Mouse (Mus musculus): ENCODE measurements around the gene Defa26. TPM values are rescaled to one million over a fixed set of nuclear protein-coding genes. Genes with fewer than 3 reads are reported as not detected.
"Not testable (repeated sequence)": the region's sequence is repeated elsewhere in the genome, so short reads cannot be mapped to it uniquely, and the experiment has no call there.

Gene Defa26
- not detected for total RNA-seq (2022)

DNA sequence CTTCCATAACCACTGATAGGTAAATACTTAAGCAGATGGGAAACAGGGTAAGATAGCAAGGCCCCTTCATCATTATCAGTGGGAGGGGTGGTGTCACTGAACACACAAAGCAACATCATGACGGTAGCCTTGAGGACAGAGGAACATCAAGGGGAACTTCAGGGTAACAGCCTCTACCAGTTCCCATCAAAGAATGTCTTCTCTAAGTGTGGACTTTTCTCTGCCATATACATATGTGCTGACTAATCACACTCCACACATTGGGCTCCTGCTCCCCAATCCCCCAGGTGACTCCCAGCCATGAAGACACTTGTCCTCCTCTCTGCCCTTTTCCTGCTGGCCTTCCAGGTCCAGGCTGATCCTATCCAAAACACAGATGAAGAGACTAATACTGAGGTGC is at the start of gene Defa26:
Gene Defa26, plus strand, starts transcription at position 301 of the 400 bp plus-strand sequence.
- DNase-seq (ENCODE audit: low spot score in 2 of 2) = not testable (repeated sequence)

DNA sequence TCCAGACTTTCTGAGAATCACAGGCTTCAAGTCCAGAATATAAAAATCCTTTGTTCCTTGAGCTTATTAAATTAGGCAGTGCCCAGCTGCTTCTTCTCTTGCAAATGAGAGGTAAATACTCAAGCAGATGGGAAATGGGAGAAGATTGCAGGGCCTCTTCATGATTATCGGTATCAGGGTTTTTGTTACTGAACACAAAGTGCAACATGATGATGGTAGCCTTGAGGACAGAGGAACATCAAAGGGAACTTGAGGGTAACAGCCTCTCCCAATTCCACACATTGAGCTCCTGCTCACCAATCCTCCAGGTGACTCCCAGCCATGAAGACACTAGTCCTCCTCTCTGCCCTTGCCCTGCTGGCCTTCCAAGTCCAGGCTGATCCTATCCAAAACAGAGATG is 35.3 kb upstream of the Defa26 start, which contains the start of gene Defa28:
Gene Defa28, plus strand, starts transcription at position 301 of the 400 bp plus-strand sequence.
- DNase-seq (ENCODE audit: low spot score in 2 of 2) = not testable (repeated sequence)

DNA sequence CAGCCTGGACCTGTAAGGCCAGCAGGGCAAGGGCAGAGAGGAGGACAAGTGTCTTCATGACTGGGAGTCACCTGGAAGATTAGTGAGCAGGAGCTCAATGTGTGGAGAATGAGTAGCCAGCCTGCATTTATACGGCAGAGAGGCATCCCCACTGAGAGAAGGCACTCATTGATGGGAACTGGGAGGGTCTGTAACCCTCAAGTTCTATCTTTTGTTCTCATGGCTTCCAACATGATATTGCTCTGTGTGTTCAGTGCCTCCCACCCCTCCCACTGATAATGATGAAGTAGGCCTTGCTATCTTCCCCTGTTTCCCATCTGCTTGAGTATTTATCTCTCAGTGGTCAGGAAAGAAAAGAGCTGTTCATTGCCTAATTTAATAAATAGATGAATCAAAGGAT is 23.6 kb upstream of the Defa26 start, which contains the start of gene Gm7861:
Gene Gm7861, minus strand, starts transcription at position 101 of the 400 bp plus-strand sequence.
- not testable (repeated sequence) for DNase-seq (ENCODE audit: low spot score in 2 of 2)

DNA sequence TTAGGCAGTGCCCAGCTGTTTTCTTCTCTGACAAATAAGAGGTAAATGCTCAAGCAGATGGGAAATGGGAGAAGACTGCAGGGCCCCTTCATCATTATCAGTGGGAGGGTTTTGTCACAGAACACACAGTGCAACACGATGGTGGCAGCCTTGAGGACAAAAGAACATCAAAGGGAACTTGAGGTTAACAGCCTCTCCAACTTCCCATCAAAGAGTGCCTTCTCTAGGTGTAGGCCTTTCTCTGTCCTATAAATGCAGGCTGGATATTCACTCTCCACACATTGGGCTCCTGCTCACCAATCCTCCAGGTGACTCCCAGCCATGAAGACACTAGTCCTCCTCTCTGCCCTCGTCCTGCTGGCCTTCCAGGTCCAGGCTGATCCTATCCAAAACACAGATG is 37.5 kb downstream of the Defa26 start, which contains the start of gene Defa17:
Gene Defa17, plus strand, starts transcription at position 301 of the 400 bp plus-strand sequence.
- DNase-seq (ENCODE audit: low spot score in 2 of 2) = not testable (repeated sequence)

DNA sequence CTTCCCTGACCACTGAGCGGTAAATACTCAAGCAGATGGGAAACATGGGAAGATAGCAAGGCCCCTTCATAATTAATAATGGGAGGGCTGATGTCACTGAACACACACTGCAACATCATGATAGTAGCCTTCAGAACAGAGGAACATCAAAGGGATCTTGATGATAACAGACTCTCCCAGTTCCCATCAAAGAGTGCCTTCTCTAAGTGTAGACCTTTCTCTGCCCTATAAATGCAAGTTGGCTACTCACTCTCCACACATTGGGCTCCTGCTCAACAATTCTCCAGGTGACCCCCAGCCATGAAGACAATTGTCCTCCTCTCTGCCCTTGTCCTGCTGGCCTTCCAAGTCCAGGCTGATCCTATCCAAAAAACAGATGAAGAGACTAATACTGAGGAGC is 47.5 kb downstream of the Defa26 start, which contains the start of gene Defa34:
Gene Defa34, plus strand, starts transcription at position 301 of the 400 bp plus-strand sequence.
- not testable (repeated sequence) for DNase-seq (ENCODE audit: low spot score in 2 of 2)

Other genes with a start within 250 kb of the Defa26 start
- gene Defa2, start 239.7 kb upstream of the Defa26 start, total RNA-seq (2022) = not detected
- not detected for gene Defa33, start 226.4 kb upstream of the Defa26 start, total RNA-seq (2022)
- gene Defa36, start 190.8 kb upstream of the Defa26 start, total RNA-seq (2022) = not detected
- not detected for gene Gm7849, start 161.6 kb upstream of the Defa26 start, total RNA-seq (2022)
- gene Defa20, start 108.9 kb upstream of the Defa26 start, total RNA-seq (2022) = not detected
- gene Defa32, start 89.2 kb upstream of the Defa26 start, total RNA-seq (2022) = not detected
- gene Defa37, start 52.8 kb upstream of the Defa26 start, total RNA-seq (2022) = not detected
- gene Defa28, start 35.2 kb upstream of the Defa26 start, total RNA-seq (2022) = not detected
- not detected for gene Gm7861, start 23.7 kb upstream of the Defa26 start, total RNA-seq (2022)
- gene Defa17, start 37.6 kb downstream of the Defa26 start, total RNA-seq (2022) = not detected
- not detected for gene Defa34, start 47.6 kb downstream of the Defa26 start, total RNA-seq (2022)
- gene AY761184, start 85.5 kb downstream of the Defa26 start, total RNA-seq (2022) = not detected
- gene Defa24, start 116.3 kb downstream of the Defa26 start, total RNA-seq (2022) = not detected
- not detected for gene Defb50, start 205.4 kb downstream of the Defa26 start, total RNA-seq (2022)
- gene Defb2, start 221.7 kb downstream of the Defa26 start, total RNA-seq (2022) = not detected
- gene Defb10, start 240.7 kb downstream of the Defa26 start, total RNA-seq (2022) = not detected

Data from gastrocnemius, adult 8-10 months (tissue).